Mouse (Mus musculus): Measurements from ENCODE around the gene Fam131c. TPM values are rescaled to one million over a fixed set of nuclear protein-coding genes. Genes with fewer than 3 reads are reported as not detected.
A peak's percentile ranks its signal among the peaks of the same experiment; 100 is the strongest.

The Fam131c gene
- polyA plus RNA-seq, 1 experiment from 2014 or later: 49.8 TPM

DNA sequence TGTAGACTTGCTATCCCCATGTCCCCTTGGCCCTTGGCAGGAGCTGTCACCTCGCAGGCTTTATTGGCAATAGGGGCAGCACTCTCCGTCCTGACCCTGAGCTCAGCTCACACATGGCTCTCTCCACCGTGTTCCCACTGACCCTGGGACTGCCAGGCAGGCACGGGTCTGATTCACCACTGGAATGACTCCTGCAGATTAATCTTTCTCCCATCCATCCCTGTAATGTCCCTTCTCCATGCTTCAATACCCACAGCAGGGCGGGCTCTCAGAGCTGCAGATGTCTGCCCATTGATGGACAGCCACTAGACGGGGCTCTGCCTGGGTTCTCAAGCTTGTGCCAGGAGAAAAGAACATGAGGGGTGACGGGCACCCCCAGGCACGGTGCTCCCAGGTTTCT lies 2.9 kb upstream of the Fam131c start:
- ATAC-seq: no peak
- Histone ChIP-seq H3K4me2 (ENCODE audit: low read length) (no peak overlapping the region), H3K9me3 (ENCODE audit: control insufficient read depth, low read length) (no peaks in the 10 kb centered on the region), H3K4me1 (ENCODE audit: control insufficient read depth, insufficient read depth, low read depth, low read length) (peaks cover 7% of the 10 kb centered on the region; the same call in 1 of the 2 replicates), H3K9ac (ENCODE audit: low read depth, low read length) (no peak overlapping the region), H3K4me3 (ENCODE audit: low read length) (no peak overlapping the region), H3K36me3 (ENCODE audit: control insufficient read depth, insufficient read depth, low read length) (no peaks in the 10 kb centered on the region), H3K27ac (ENCODE audit: low read depth, low read length) (no peak overlapping the region), H3K27me3 (replicated peaks; ENCODE audit: control insufficient read depth, insufficient read depth, low read length) (peaks cover 17% of the 10 kb centered on the region)
- WGBS: 43% methylated on average over 8 of the region's 8 CpGs

GRCm38 (mm10) chr4:141365876-141366275 lies 2.1 kb upstream of the Fam131c start:
- Histone ChIP-seq H3K27me3 (replicated peaks; ENCODE audit: control insufficient read depth, insufficient read depth, low read length) (peaks cover 15% of the 10 kb centered on the region), H3K9ac (ENCODE audit: low read depth, low read length) (no peak overlapping the region), H3K4me1 (ENCODE audit: control insufficient read depth, insufficient read depth, low read depth, low read length) (peaks cover 7% of the 10 kb centered on the region; the same call in 1 of the 2 replicates), H3K27ac (ENCODE audit: low read depth, low read length) (no peak overlapping the region), H3K36me3 (ENCODE audit: control insufficient read depth, insufficient read depth, low read length) (no peaks in the 10 kb centered on the region), H3K4me2 (ENCODE audit: low read length) (no peak overlapping the region), H3K4me3 (ENCODE audit: low read length) (no peak overlapping the region), H3K9me3 (ENCODE audit: control insufficient read depth, low read length) (no peaks in the 10 kb centered on the region)
- ATAC-seq: no peak
- 51% methylated on average over 7 of the region's 7 CpGs for whole genome bisulfite sequencing

- no peak overlapping the region for H3K4me3 ChIP-seq (ENCODE audit: low read length)
- 88% methylated on average over 5 of the region's 5 CpGs for WGBS
- peaks cover 7% of the 10 kb centered on the region; the same call in 1 of the 2 replicates for H3K4me1 ChIP-seq (ENCODE audit: control insufficient read depth, insufficient read depth, low read depth, low read length)
- no peak overlapping the region for H3K9ac ChIP-seq (ENCODE audit: low read depth, low read length)
- no peak overlapping the region for H3K4me2 ChIP-seq (ENCODE audit: low read length)
- H3K27me3 ChIP-seq (replicated peaks; ENCODE audit: control insufficient read depth, insufficient read depth, low read length): no peaks in the 10 kb centered on the region
- H3K27ac ChIP-seq (ENCODE audit: low read depth, low read length): no peak overlapping the region
- no peak for ATAC-seq
- no peaks in the 10 kb centered on the region for H3K9me3 ChIP-seq (ENCODE audit: control insufficient read depth, low read length)
- H3K36me3 ChIP-seq (ENCODE audit: control insufficient read depth, insufficient read depth, low read length): no peaks in the 10 kb centered on the region
These were observed 4.4 kb downstream of the Fam131c start for GRCm38 (mm10) chr4:141372426-141372825.

GRCm38 (mm10) chr4:141379674-141380073 lies 11.7 kb downstream of the Fam131c start:
- Histone ChIP-seq H3K27ac (ENCODE audit: low read depth, low read length) (no peak overlapping the region), H3K27me3 (replicated peaks; ENCODE audit: control insufficient read depth, insufficient read depth, low read length) (peaks cover 32% of the 10 kb centered on the region), H3K36me3 (ENCODE audit: control insufficient read depth, insufficient read depth, low read length) (peaks cover 6% of the 10 kb centered on the region; the same call in 1 of the 2 replicates), H3K4me3 (ENCODE audit: low read length) (no peak overlapping the region), H3K4me1 (ENCODE audit: control insufficient read depth, insufficient read depth, low read depth, low read length) (0 out of 2 replicates have a peak, but pooled peaks cover 2% of the 10 kb centered on the region), H3K4me2 (ENCODE audit: low read length) (no peak overlapping the region), H3K9me3 (ENCODE audit: control insufficient read depth, low read length) (no peaks in the 10 kb centered on the region), H3K9ac (ENCODE audit: low read depth, low read length) (no peak overlapping the region)
- ATAC-seq: no peak
- WGBS: 47% methylated on average over 8 of the region's 8 CpGs

- Histone ChIP-seq H3K4me1 (ENCODE audit: control insufficient read depth, insufficient read depth, low read depth, low read length) (0 out of 2 replicates have a peak, but pooled peaks cover 2% of the 10 kb centered on the region), H3K27me3 (replicated peaks; ENCODE audit: control insufficient read depth, insufficient read depth, low read length) (peaks cover 33% of the 10 kb centered on the region), H3K4me3 (ENCODE audit: low read length) (peak overlapping the region; percentile 22; the same call in 1 of the 2 replicates), H3K36me3 (ENCODE audit: control insufficient read depth, insufficient read depth, low read length) (peaks cover 6% of the 10 kb centered on the region; the same call in 1 of the 2 replicates), H3K4me2 (ENCODE audit: low read length) (peak overlapping the region; percentile 55), H3K27ac (ENCODE audit: low read depth, low read length) (no peak overlapping the region), H3K9ac (ENCODE audit: low read depth, low read length) (peak overlapping the region; percentile 7; the same call in 1 of the 2 replicates), H3K9me3 (ENCODE audit: control insufficient read depth, low read length) (no peaks in the 10 kb centered on the region)
- WGBS: 5% methylated on average over 24 of the region's 25 CpGs
- ATAC-seq: no peak
These were observed 14.4 kb downstream of the Fam131c start for GRCm38 (mm10) chr4:141382406-141382805.

GRCm38 (mm10) chr4:141385275-141385674 lies 17.3 kb downstream of the Fam131c start:
- Histone ChIP-seq H3K9me3 (ENCODE audit: control insufficient read depth, low read length) (no peaks in the 10 kb centered on the region), H3K27me3 (replicated peaks; ENCODE audit: control insufficient read depth, insufficient read depth, low read length) (peaks cover 33% of the 10 kb centered on the region), H3K27ac (ENCODE audit: low read depth, low read length) (no peak overlapping the region), H3K4me2 (ENCODE audit: low read length) (no peak overlapping the region), H3K9ac (ENCODE audit: low read depth, low read length) (no peak overlapping the region), H3K36me3 (ENCODE audit: control insufficient read depth, insufficient read depth, low read length) (peaks cover 6% of the 10 kb centered on the region; the same call in 1 of the 2 replicates), H3K4me3 (ENCODE audit: low read length) (no peak overlapping the region), H3K4me1 (ENCODE audit: control insufficient read depth, insufficient read depth, low read depth, low read length) (0 out of 2 replicates have a peak, but pooled peaks cover 2% of the 10 kb centered on the region)
- ATAC-seq: 0 out of 2 replicates have a peak, but pooled peaks have one; percentile 13
- WGBS: 1% methylated on average over 7 of the region's 7 CpGs

DNA sequence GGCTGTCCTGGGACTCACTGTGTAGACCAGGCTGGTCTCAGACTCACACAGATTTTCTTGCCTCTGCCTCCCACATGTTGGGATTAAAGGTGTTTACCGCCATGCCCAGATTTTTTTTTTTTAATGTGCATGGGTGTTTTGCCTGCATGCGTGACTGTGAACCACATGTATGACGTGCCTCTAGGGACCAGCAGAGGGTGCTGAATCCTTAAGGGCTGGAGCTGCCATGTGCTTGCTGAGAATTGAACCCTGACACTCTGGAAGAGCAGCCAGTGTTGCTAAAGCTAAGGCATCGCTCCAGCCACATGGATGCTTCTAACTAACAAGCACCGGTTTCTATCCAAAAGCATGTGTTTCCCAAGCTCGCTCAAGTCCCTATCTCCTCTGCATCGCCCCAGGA lies 18.1 kb downstream of the Fam131c start:
- no peaks in the 10 kb centered on the region for H3K36me3 ChIP-seq (ENCODE audit: control insufficient read depth, insufficient read depth, low read length)
- 0 out of 2 replicates have a peak, but pooled peaks cover 2% of the 10 kb centered on the region for H3K4me1 ChIP-seq (ENCODE audit: control insufficient read depth, insufficient read depth, low read depth, low read length)
- no peak overlapping the region for H3K4me3 ChIP-seq (ENCODE audit: low read length)
- ATAC-seq: no peak
- 69% methylated on average over 7 of the region's 7 CpGs for WGBS
- H3K4me2 ChIP-seq (ENCODE audit: low read length): no peak overlapping the region
- no peak overlapping the region for H3K27ac ChIP-seq (ENCODE audit: low read depth, low read length)
- H3K9me3 ChIP-seq (ENCODE audit: control insufficient read depth, low read length): no peaks in the 10 kb centered on the region
- no peak overlapping the region for H3K9ac ChIP-seq (ENCODE audit: low read depth, low read length)
- H3K27me3 ChIP-seq (replicated peaks; ENCODE audit: control insufficient read depth, insufficient read depth, low read length): peaks cover 29% of the 10 kb centered on the region

DNA sequence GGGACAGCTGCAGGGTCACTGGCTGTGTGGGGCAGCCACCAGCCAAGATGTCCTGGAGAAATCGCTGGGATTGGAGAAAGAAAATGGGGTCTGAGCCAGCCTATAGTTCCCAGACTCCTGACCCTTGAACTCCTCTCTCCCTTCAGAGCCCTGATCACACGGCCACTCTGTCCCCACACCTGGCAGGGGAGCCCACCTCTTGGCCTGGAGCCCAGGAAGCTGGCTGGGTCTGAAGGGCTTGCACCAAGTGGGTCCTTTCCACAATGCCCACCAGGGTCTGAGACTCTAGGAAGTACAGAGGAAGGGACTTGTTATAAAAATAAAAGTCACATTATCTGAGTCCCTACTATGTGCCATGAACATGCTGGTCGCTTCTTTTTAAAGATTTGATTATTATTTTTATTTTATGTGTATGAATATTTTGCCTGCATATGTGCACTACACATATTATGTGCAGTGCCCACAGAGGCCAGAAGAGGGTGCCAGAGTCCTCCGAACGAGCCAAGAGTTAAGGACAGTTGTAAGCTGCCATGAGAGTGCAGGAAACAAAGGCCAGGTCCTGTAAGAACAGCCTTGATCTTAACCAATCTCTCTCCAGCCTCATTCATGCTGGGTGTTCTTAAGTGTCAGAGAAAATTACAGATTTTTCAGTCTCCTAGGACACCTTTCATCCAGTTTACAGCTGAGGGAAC lies 19.2 kb downstream of the Fam131c start:
- Histone ChIP-seq H3K4me2 (ENCODE audit: low read length) (no peak overlapping the region), H3K9ac (ENCODE audit: low read depth, low read length) (no peak overlapping the region), H3K9me3 (ENCODE audit: control insufficient read depth, low read length) (no peaks in the 10 kb centered on the region), H3K36me3 (ENCODE audit: control insufficient read depth, insufficient read depth, low read length) (no peaks in the 10 kb centered on the region), H3K27me3 (replicated peaks; ENCODE audit: control insufficient read depth, insufficient read depth, low read length) (peaks cover 23% of the 10 kb centered on the region), H3K27ac (ENCODE audit: low read depth, low read length) (no peak overlapping the region), H3K4me1 (ENCODE audit: control insufficient read depth, insufficient read depth, low read depth, low read length) (0 out of 2 replicates have a peak, but pooled peaks cover 1% of the 10 kb centered on the region), H3K4me3 (ENCODE audit: low read length) (no peak overlapping the region)
- WGBS: 15% methylated on average over 5 of the region's 5 CpGs
- no peak for ATAC-seq

DNA sequence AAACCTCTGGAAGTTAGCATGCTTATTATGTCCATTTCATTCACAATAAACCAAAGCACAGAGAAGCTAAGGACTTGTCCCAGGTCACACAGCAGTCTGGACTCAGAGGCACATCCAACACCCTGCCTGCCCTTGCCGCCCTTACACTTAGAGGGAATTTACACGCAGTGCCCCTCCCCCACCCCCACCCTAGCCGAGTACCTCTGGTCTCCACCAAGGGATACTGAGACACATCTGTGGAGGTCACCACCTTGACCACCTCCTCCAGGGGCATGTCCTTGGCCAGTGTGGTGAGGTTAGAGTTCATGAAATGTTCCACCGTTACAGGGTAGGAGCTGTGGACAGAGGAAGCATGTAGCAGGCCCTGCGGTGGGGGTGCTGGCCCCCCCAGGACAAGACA lies 19.9 kb downstream of the Fam131c start:
- H3K9ac ChIP-seq (ENCODE audit: low read depth, low read length): no peak overlapping the region
- H3K36me3 ChIP-seq (ENCODE audit: control insufficient read depth, insufficient read depth, low read length): no peaks in the 10 kb centered on the region
- H3K4me1 ChIP-seq (ENCODE audit: control insufficient read depth, insufficient read depth, low read depth, low read length): no peaks in the 10 kb centered on the region
- H3K4me3 ChIP-seq (ENCODE audit: low read length): no peak overlapping the region
- WGBS: 73% methylated on average over 5 of the region's 5 CpGs
- no peak overlapping the region for H3K27ac ChIP-seq (ENCODE audit: low read depth, low read length)
- no peak overlapping the region for H3K4me2 ChIP-seq (ENCODE audit: low read length)
- peaks cover 16% of the 10 kb centered on the region for H3K27me3 ChIP-seq (replicated peaks; ENCODE audit: control insufficient read depth, insufficient read depth, low read length)
- no peaks in the 10 kb centered on the region for H3K9me3 ChIP-seq (ENCODE audit: control insufficient read depth, low read length)
- ATAC-seq: no peak
